Mouse (Mus musculus) v-Abl transformed pro-B cells (cell line): ENCODE results near the gene B230217C12Rik.
"Not testable (repeated sequence)": the region's sequence is repeated elsewhere in the genome, so short reads cannot be mapped to it uniquely, and the experiment has no call there.

Experiments
- in situ Hi-C, 2 experiments: fragments of 400-800 bp; cut with MboI; formaldehyde crosslinking; loops; one replicate each; pipeline ENCODE4 v1.15.1; 2025; ENCODE audit not compliant: unreplicated experiment in 2 of 2

The B230217C12Rik gene

DNA sequence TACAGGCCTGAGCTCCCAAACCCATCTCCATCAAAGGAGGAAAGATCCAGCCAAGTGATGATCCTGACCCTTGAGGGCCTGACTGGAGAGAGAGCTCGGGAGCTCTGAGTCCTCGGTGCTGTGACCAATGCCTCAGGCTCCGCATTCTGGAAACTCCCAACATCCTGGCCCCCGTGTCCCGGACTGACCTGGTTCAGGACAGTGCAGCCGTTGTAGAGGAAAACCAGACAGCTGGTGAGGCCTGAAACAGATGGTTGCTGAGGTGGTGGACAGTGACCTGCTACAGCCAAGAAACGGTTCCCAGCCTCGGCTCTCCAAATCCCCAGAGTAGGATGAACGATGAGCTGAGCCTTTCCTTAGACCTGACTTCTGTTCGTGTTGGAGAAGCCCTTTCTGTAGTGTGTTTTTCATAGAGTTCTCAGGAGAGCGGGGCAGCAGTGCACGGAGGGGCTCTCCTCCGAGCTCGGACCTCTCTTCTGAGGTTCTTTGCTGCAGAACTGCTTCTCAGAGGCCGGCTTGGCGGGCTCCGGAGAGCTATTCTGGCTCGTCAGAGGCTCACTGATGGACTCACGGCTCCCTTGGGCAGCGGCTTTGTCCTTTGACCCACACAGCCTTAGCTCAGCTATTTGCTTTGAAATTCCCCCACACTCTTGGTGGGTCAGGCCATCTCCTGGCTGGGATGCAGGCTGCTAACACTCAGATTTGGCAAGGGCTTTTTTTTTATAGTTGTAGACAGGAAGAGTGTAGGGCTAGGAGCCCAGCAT, 17.6 kb upstream of the B230217C12Rik start:
- in situ Hi-C loops: no loop called here

- in situ Hi-C loops: no loop called here
These were observed 16.4 kb upstream of the B230217C12Rik start for GRCm38 (mm10) chr11:97824168-97824567.

GRCm38 (mm10) chr11:97824895-97825294, 15.7 kb upstream of the B230217C12Rik start:
- in situ Hi-C loops: no loop called here

- in situ Hi-C loops: no loop called here
These were observed 15.3 kb upstream of the B230217C12Rik start for GRCm38 (mm10) chr11:97825295-97825694.

DNA sequence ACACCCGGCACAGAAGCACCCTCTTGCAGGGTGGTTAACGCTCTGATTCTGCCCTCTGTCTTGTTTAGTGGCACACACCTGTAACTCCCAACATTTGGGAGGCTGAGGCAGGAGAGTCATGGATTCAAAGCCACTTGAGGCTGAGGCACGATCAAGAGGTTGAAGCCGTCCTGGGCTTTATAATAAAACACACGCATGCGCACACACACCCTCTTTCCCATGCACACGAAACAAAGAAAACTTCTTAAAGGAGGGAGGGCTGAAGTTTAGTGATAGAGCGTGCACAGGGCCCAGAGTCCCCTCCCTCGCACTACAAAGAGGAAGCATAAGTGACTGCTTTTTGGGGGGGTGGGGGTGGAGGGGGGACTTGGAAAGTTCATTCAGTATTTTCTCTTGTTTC, 14.6 kb upstream of the B230217C12Rik start:
- in situ Hi-C loops: no loop called here

GRCm38 (mm10) chr11:97826414-97826813, 14.2 kb upstream of the B230217C12Rik start:
- in situ Hi-C loops: no loop called here

DNA sequence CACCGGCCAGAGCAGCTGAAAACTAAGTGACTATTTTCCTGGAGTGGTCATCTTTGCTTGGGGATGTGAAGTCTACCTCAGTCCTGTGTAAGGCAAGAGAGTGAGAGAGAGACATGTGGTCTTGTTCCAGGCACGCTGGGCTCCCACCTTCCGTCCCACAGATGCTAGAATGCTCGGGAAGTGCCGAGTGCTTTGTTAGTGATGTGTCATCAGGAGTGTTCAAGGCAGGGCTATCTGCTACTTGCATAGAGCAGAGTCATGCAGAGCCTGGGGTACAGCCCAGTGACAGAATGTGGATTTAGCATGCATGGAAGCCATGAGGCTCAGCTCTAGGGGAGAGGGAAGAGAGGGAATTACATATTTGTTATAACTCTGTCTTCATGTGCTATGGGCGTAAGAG, 12.9 kb upstream of the B230217C12Rik start:
- in situ Hi-C loops: no loop called here

DNA sequence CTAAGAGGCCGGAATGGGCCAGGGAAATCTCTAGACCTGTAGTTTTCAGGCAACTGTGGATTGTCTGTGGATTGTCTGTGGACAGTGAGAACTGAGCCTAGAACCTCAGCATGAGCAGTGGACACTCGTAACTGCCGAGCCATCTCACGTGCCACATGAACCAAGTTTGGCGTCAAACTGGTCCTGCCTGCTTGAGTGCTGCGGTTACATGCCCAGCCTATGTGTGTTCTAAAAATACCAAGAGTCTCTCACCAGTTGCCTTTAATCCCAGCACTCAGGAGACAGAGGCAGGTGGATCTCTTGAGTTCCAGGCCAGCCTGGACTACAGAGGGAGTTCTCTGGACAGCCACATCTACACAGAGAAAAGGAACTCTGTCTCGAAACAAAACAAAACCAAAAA, 11.2 kb upstream of the B230217C12Rik start:
- in situ Hi-C loops: no loop called here

DNA sequence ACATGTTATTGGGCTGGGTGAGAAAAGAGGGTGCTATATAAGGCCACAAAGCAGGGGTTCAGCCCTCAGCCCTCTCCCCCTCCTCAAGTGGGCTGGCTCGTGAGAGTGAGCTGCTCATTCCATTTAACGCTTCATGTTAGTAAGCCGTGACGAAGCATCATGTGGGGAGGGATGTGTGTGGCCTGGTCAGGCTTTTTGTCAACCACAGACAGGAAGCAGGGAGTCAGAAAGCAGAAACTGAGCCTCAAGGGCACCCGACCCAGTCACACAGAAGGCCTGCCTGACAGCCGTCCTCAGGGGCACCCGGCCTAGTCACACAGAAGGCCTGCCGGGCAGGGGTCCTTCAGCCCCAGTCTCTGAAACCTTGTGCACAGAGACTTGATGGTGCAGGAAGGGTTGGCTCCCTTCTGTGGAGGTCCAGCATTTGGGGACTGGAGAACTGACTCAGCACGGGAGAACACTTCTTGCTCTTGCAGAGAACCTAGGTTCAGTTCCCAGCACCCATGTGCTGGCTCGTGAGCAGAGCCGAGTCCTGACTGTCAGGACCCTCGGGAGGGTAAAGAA, 10.6 kb upstream of the B230217C12Rik start:
- in situ Hi-C loops: no loop called here

GRCm38 (mm10) chr11:97830501-97830900, 10.1 kb upstream of the B230217C12Rik start:
- in situ Hi-C loops: no loop called here

DNA sequence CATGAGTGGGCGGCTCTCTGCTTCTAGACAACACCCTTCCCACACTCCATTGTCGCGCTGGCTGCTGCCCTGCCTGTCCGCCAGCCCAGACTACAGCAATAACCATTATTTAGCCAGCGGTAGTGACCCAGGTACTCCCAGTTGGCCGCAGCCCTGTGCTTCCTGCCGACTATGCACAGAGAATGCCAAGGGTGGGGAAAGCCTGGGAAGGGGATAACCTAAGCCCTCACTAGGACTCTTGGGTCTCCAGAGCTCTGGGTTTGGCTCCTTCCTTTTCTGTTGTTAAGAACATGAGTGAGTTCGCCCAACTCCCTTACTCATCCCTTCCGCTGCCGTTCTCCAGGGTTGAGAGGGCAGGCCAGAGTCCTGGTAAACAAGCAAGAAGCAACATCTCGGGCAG, 8.6 kb upstream of the B230217C12Rik start:
- in situ Hi-C loops: no loop called here

- in situ Hi-C loops: no loop called here
These were observed 7.2 kb upstream of the B230217C12Rik start for GRCm38 (mm10) chr11:97833352-97833751.

DNA sequence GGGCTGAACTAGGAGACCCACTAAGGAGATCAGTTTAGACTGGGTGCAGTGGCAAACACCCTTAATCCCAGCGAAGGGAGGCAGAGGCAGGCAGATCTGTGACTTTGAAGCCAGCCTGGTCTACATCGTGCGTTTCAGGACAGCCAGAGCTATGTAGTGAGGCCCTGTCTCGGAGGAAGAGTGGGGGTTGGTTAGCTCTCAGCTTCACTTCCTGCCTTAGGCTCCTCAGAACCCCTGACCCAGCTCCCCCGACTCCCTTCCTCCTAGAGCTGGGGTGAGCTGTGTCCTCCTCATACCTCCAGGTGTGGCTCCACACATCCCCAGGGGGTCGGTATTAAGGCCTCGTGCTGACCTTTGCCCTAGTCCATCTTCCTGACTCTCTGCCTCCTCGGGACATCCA, 4.0 kb upstream of the B230217C12Rik start:
- in situ Hi-C loops: no loop called here

- in situ Hi-C loops: not testable (repeated sequence)
These were observed 3.5 kb upstream of the B230217C12Rik start for GRCm38 (mm10) chr11:97837051-97837450.

- in situ Hi-C loops: no loop called here
These were observed 2.9 kb upstream of the B230217C12Rik start for GRCm38 (mm10) chr11:97837641-97838149.

DNA sequence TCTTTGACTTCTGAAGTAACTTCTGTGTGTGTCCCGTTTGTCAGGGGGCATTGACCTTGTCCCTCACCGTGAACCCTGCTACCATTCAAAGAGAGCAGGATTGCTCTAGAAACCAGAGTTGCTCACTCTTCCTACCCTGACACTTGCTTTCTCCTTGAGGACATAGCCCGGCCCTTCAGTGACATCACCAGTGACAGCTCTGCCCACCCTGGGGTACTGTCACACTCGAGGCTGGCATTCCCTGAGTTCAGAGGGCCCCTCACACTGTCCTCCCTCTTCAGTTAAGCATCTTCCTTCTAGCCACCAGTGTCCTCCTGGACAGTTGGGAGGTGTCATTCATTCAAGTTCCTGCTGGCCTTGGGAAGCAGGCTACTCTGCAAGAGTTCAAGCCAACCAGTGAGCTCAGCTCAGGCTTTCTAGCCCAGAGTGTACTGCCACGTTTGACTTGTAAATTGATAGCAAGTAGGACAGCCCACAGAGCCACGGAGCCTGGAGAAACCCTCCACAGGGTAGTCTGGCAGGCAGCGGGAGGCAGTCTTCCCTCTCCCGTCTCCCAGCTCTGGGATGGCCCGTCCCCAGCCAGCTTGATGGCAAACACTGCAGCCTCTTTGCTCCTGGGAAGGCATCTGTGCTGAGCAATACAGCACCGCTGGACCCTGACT, 1.7 kb upstream of the B230217C12Rik start:
- in situ Hi-C loops: no loop called here

- in situ Hi-C loops: no loop called here
These were observed 992 bp upstream of the B230217C12Rik start for GRCm38 (mm10) chr11:97839441-97840134.

DNA sequence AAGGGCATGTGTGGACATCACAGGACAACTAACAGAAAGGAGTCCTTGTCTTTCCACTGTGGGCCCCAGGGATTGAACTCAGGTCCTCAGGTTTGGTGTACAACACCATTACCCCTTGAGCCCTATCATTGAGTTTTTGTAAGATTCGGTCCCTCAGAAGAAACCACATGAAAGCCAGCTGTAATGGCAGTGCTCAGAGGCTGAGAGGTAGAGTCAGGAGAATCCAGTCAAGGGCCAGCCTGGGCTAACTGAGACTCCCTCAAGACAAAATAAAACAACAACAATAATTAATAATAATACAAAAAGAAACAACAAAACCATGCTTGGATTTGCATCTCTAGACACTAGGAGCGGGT, 467 bp upstream of the B230217C12Rik start:
- in situ Hi-C loops: no loop called here

- in situ Hi-C loops: no loop called here
These were observed 546 bp downstream of the B230217C12Rik start for GRCm38 (mm10) chr11:97840991-97841661.

DNA sequence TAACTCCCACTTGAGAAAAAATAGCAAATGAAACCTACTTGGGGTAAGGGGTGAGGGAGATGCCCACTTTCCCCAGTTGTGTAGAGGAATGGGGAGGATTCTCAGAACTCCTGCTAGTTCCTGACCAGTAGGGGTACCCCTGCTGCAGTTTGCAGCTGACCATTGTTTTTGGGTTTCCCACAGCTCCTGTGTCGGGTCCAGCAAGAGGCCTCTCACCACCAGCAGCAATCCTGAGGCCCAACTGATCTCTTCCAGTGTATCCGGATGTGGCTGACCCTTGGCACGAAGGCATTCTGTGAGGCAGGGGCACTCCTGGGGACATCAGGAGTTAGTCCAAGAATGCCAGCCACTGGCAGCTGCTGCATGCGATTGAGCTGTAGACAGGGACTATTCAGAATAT, 1.4 kb downstream of the B230217C12Rik start:
- in situ Hi-C loops: no loop called here

GRCm38 (mm10) chr11:97850367-97850766, 9.8 kb downstream of the B230217C12Rik start:
- in situ Hi-C loops: no loop called here
